Mouse (Mus musculus): ENCODE measurements around the gene Dennd1a.

DNA sequence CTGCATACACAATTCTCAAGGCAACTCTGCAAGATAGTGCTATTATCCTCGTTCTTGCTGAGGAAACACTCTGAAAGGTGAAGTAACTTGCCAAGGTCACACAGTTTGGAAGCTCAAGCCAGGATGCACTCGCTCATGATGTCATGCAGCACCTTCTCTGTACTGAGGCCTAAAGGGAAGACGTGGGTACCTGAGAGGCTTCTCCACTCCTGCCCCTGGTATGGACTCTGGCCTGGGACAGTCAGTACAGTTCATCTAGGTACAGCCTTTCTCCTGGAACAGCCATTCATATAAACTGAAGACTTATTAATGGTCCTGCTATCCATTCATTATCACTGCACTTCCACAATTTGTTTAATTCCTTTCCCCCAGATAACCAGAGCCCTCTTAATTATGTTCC is 298.1 kb downstream of the Dennd1a start:
- TF ChIP-seq CTCF (IDR thresholded peaks at IDR 0.05; ENCODE audit: extremely low read depth, insufficient read depth, low read length) (no peak), POLR2A (IDR thresholded peaks at IDR 0.05; ENCODE audit: extremely low read depth, insufficient read depth, low read length) (no peak)
